Mouse (Mus musculus) G1E (cell line): Measurements from ENCODE around the gene Wfdc12. TPM values are rescaled to one million over a fixed set of nuclear protein-coding genes. Genes with fewer than 3 reads are reported as not detected.

Source experiments
- ATAC-seq: 2 replicates; pipeline ENCODE4 v1.8.0; 2016; ENCODE audit warnings: mild to moderate bottlenecking; ENCODE audit not compliant: insufficient number of reproducible peaks, poor library complexity, low FRiP score, severe bottlenecking; ENCODE audit errors: extremely low read depth
- DNase-seq: peaks from one replicate; pipeline ENCODE4 v3.0.0; 2012; ENCODE audit warnings: low spot score
- H3K27me3 ChIP-seq: 2 replicates; pipeline ENCODE4 v1.6.1; 2012; ENCODE audit warnings: mild to moderate bottlenecking, low read length, inconsistent platforms; ENCODE audit not compliant: insufficient read depth
- H3K36me3 ChIP-seq: replicated peaks from 2 replicates; pipeline ENCODE3; 2012; ENCODE audit warnings: mild to moderate bottlenecking, inconsistent platforms
- H3K4me1 ChIP-seq: 2 replicates; pipeline ENCODE4 v1.6.1; 2012; ENCODE audit warnings: low read depth, low read length, inconsistent platforms, mixed read lengths; ENCODE audit not compliant: insufficient read depth
- H3K4me3 ChIP-seq: 2 replicates; pipeline ENCODE4 v1.5.1; 2012; ENCODE audit warnings: low read depth, mild to moderate bottlenecking, inconsistent platforms, low read length, moderate library complexity, mixed read lengths
- H3K9me3 ChIP-seq: replicated peaks from 2 replicates; pipeline ENCODE4 v1.6.1; 2012; ENCODE audit warnings: inconsistent platforms
- CTCF ChIP-seq: IDR thresholded peaks from 2 replicates; pipeline ENCODE4 v1.5.1; 2012; ENCODE audit warnings: low read depth, low read length, inconsistent platforms, mixed read lengths
- GATA1 ChIP-seq: IDR thresholded peaks from 2 replicates; pipeline ENCODE4 v1.6.1; 2012; ENCODE audit warnings: borderline replicate concordance, low read length, inconsistent platforms, mixed read lengths
- GATA2 ChIP-seq: IDR thresholded peaks from 2 replicates; pipeline ENCODE4 v1.6.1; 2012; ENCODE audit warnings: low read depth, low read length, inconsistent platforms, borderline replicate concordance
- POLR2AphosphoS5 ChIP-seq: IDR thresholded peaks from 2 replicates; pipeline ENCODE4 v1.6.1; 2012; ENCODE audit warnings: low read depth, low read length, inconsistent platforms; ENCODE audit not compliant: insufficient replicate concordance
- TAL1 ChIP-seq: conservative IDR thresholded peaks from 2 replicates; pipeline ENCODE4 v1.6.1; 2012; ENCODE audit warnings: low read depth, low read length, inconsistent platforms, mixed read lengths
- polyA plus RNA-seq: library from polyadenylated mRNA; stranded (reverse); fragments of >175 nt; gene quantifications from 2 replicates; pipeline ENCODE4 v1.2.3, GENCODE M21; 2012
- total RNA-seq, 2 experiments: library from RNA; stranded (forward) in 1 of 2; stranded (reverse) in 1 of 2; fragments of 200-1000 nt in 1 of 2; fragments of >200 nt in 1 of 2; fragmentation: Nextera tagmentation in 1 of 2; gene quantifications; 2 replicates each; pipeline ENCODE4 v1.2.3; 2014 to 2017

The Wfdc12 gene
- total and polyA plus RNA-seq, 3 experiments, result not detected

GRCm38 (mm10) chr2:164146556-164146955, 43.9 kb downstream of the Wfdc12 start:
- no peak overlapping the region for H3K4me3 ChIP-seq
- TF ChIP-seq TAL1 (no peak), GATA1 (no peak)
- H3K4me1 ChIP-seq, result peaks cover 13% of the 10 kb centered on the region
- H3K27me3 ChIP-seq, result no peaks in the 10 kb centered on the region
- no peak for ATAC-seq
- no peak for DNase-seq
- no peaks in the 10 kb centered on the region for H3K9me3 ChIP-seq
- H3K36me3 ChIP-seq, result peaks cover 97% of the 10 kb centered on the region

GRCm38 (mm10) chr2:164144541-164144940, 45.9 kb downstream of the Wfdc12 start:
- no peak for TF ChIP-seq CTCF
- no peak for TF ChIP-seq POLR2AphosphoS5
- no peak for TF ChIP-seq TAL1
- no peak for TF ChIP-seq GATA1
- no peak for TF ChIP-seq GATA2
- Histone ChIP-seq H3K4me1 (peaks cover 13% of the 10 kb centered on the region), H3K4me3 (no peak overlapping the region), H3K27me3 (no peaks in the 10 kb centered on the region), H3K9me3 (no peaks in the 10 kb centered on the region), H3K36me3 (peaks cover 94% of the 10 kb centered on the region)
- DNase-seq, result no peak
- ATAC-seq, result no peak

GRCm38 (mm10) chr2:164144025-164144424, 46.4 kb downstream of the Wfdc12 start:
- no peaks in the 10 kb centered on the region for H3K27me3 ChIP-seq
- H3K36me3 ChIP-seq, result peaks cover 90% of the 10 kb centered on the region
- peaks cover 13% of the 10 kb centered on the region for H3K4me1 ChIP-seq
- no peak overlapping the region for H3K4me3 ChIP-seq
- ATAC-seq, result peak; percentile 64
- no peaks in the 10 kb centered on the region for H3K9me3 ChIP-seq
- TF ChIP-seq GATA1, result no peak
- TF ChIP-seq CTCF, result no peak
- no peak for TF ChIP-seq GATA2
- TF ChIP-seq TAL1, result no peak
- TF ChIP-seq POLR2AphosphoS5, result no peak
- DNase-seq, result no peak

GRCm38 (mm10) chr2:164142021-164142420, 48.4 kb downstream of the Wfdc12 start:
- Histone ChIP-seq H3K27me3 (no peaks in the 10 kb centered on the region), H3K9me3 (no peaks in the 10 kb centered on the region), H3K36me3 (peaks cover 89% of the 10 kb centered on the region), H3K4me1 (peaks cover 13% of the 10 kb centered on the region), H3K4me3 (no peak overlapping the region)
- TF ChIP-seq GATA2, result no peak
- TF ChIP-seq GATA1, result no peak
- no peak for TF ChIP-seq TAL1
- TF ChIP-seq CTCF, result no peak
- no peak for TF ChIP-seq POLR2AphosphoS5
- DNase-seq, result no peak
- ATAC-seq, result no peak

Other genes starting within 250 kb of the Wfdc12 start
- 129 and 130 TPM in 2 replicates for gene Ywhab, start 195.6 kb downstream of the Wfdc12 start, total RNA-seq (2014; fragmentation: Nextera tagmentation)
- gene Ywhab, start 195.6 kb downstream of the Wfdc12 start, total RNA-seq (2017), result 52.6 and 56.1 TPM in 2 replicates
- 64.3 and 79.9 TPM in 2 replicates for gene Ywhab, start 195.6 kb downstream of the Wfdc12 start, polyA plus RNA-seq
- not detected in 2 replicates for gene Pabpc1l, start 165.2 kb downstream of the Wfdc12 start, total RNA-seq (2014; fragmentation: Nextera tagmentation)
- 0.44 TPM in 1 of 2 replicates, not detected in the other for gene Pabpc1l, start 165.2 kb downstream of the Wfdc12 start, total RNA-seq (2017)
- 0.07 TPM in 1 of 2 replicates, not detected in the other for gene Pabpc1l, start 165.2 kb downstream of the Wfdc12 start, polyA plus RNA-seq
- 241 and 247 TPM in 2 replicates for gene Stk4, start 120.3 kb downstream of the Wfdc12 start, total RNA-seq (2014; fragmentation: Nextera tagmentation)
- gene Stk4, start 120.3 kb downstream of the Wfdc12 start, total RNA-seq (2017), result 214 and 225 TPM in 2 replicates
- 51.0 and 86.5 TPM in 2 replicates for gene Stk4, start 120.3 kb downstream of the Wfdc12 start, polyA plus RNA-seq
- 57.3 and 61.0 TPM in 2 replicates for gene Tomm34, start 119.4 kb downstream of the Wfdc12 start, total RNA-seq (2014; fragmentation: Nextera tagmentation)
- 63.0 and 65.3 TPM in 2 replicates for gene Tomm34, start 119.4 kb downstream of the Wfdc12 start, total RNA-seq (2017)
- gene Tomm34, start 119.4 kb downstream of the Wfdc12 start, polyA plus RNA-seq, result 36.3 and 48.2 TPM in 2 replicates
- not detected in 2 replicates for gene Kcns1, start 19.5 kb downstream of the Wfdc12 start, total RNA-seq (2014; fragmentation: Nextera tagmentation)
- not detected in 2 replicates for gene Kcns1, start 19.5 kb downstream of the Wfdc12 start, total RNA-seq (2017)
- not detected in 2 replicates for gene Kcns1, start 19.5 kb downstream of the Wfdc12 start, polyA plus RNA-seq
- gene Wfdc5, start 7.9 kb downstream of the Wfdc12 start, total RNA-seq (2014; fragmentation: Nextera tagmentation), result not detected in 2 replicates
- 0.33 TPM in 1 of 2 replicates, not detected in the other for gene Wfdc5, start 7.9 kb downstream of the Wfdc12 start, total RNA-seq (2017)
- gene Wfdc5, start 7.9 kb downstream of the Wfdc12 start, polyA plus RNA-seq, result not detected in 2 replicates
- gene Wfdc15a, start 9.5 kb upstream of the Wfdc12 start, total RNA-seq (2014; fragmentation: Nextera tagmentation), result not detected in 2 replicates
- gene Wfdc15a, start 9.5 kb upstream of the Wfdc12 start, total RNA-seq (2017), result 0.82 TPM in 1 of 2 replicates, not detected in the other
- not detected in 2 replicates for gene Wfdc15a, start 9.5 kb upstream of the Wfdc12 start, polyA plus RNA-seq
- gene Wfdc15b, start 31.1 kb upstream of the Wfdc12 start, total RNA-seq (2014; fragmentation: Nextera tagmentation), result not detected in 2 replicates
- gene Wfdc15b, start 31.1 kb upstream of the Wfdc12 start, total RNA-seq (2017), result not detected in 2 replicates
- gene Wfdc15b, start 31.1 kb upstream of the Wfdc12 start, polyA plus RNA-seq, result not detected in 2 replicates
- gene Svs2, start 47.9 kb upstream of the Wfdc12 start, total RNA-seq (2014; fragmentation: Nextera tagmentation), result not detected in 2 replicates
- gene Svs2, start 47.9 kb upstream of the Wfdc12 start, total RNA-seq (2017), result 0.11 TPM in 1 of 2 replicates, not detected in the other
- not detected in 2 replicates for gene Svs2, start 47.9 kb upstream of the Wfdc12 start, polyA plus RNA-seq
- gene Svs3b, start 66.0 kb upstream of the Wfdc12 start, total RNA-seq (2014; fragmentation: Nextera tagmentation), result not detected in 2 replicates
- not detected in 2 replicates for gene Svs3b, start 66.0 kb upstream of the Wfdc12 start, total RNA-seq (2017)
- gene Svs3b, start 66.0 kb upstream of the Wfdc12 start, polyA plus RNA-seq, result not detected in 2 replicates
- not detected in 2 replicates for gene Svs4, start 87.9 kb upstream of the Wfdc12 start, total RNA-seq (2014; fragmentation: Nextera tagmentation)
- 0.29 TPM in 1 of 2 replicates, not detected in the other for gene Svs4, start 87.9 kb upstream of the Wfdc12 start, total RNA-seq (2017)
- gene Svs4, start 87.9 kb upstream of the Wfdc12 start, polyA plus RNA-seq, result not detected in 2 replicates
- not detected in 2 replicates for gene Svs3a, start 98.7 kb upstream of the Wfdc12 start, total RNA-seq (2014; fragmentation: Nextera tagmentation)
- 0.11 TPM in 1 of 2 replicates, not detected in the other for gene Svs3a, start 98.7 kb upstream of the Wfdc12 start, total RNA-seq (2017)
- gene Svs3a, start 98.7 kb upstream of the Wfdc12 start, polyA plus RNA-seq, result not detected in 2 replicates
- gene Svs6, start 126.1 kb upstream of the Wfdc12 start, total RNA-seq (2014; fragmentation: Nextera tagmentation), result not detected in 2 replicates
- gene Svs6, start 126.1 kb upstream of the Wfdc12 start, total RNA-seq (2017), result not detected in 2 replicates
- gene Svs6, start 126.1 kb upstream of the Wfdc12 start, polyA plus RNA-seq, result not detected in 2 replicates
- not detected in 2 replicates for gene Svs5, start 142.1 kb upstream of the Wfdc12 start, total RNA-seq (2014; fragmentation: Nextera tagmentation)
- not detected in 2 replicates for gene Svs5, start 142.1 kb upstream of the Wfdc12 start, total RNA-seq (2017)
- gene Svs5, start 142.1 kb upstream of the Wfdc12 start, polyA plus RNA-seq, result not detected in 2 replicates
- gene Slpi, start 198.5 kb upstream of the Wfdc12 start, total RNA-seq (2014; fragmentation: Nextera tagmentation), result not detected in 2 replicates
- gene Slpi, start 198.5 kb upstream of the Wfdc12 start, total RNA-seq (2017), result not detected in 2 replicates
- gene Slpi, start 198.5 kb upstream of the Wfdc12 start, polyA plus RNA-seq, result not detected in 2 replicates
- not detected in 2 replicates for gene Rbpjl, start 212.5 kb upstream of the Wfdc12 start, total RNA-seq (2014; fragmentation: Nextera tagmentation)
- gene Rbpjl, start 212.5 kb upstream of the Wfdc12 start, total RNA-seq (2017), result 0.11 TPM in 1 of 2 replicates, not detected in the other
- not detected in 2 replicates for gene Rbpjl, start 212.5 kb upstream of the Wfdc12 start, polyA plus RNA-seq
- gene Matn4, start 214.6 kb upstream of the Wfdc12 start, total RNA-seq (2014; fragmentation: Nextera tagmentation), result not detected in 2 replicates
- gene Matn4, start 214.6 kb upstream of the Wfdc12 start, total RNA-seq (2017), result under 0.01 and 0.06 TPM in 2 replicates
- gene Matn4, start 214.6 kb upstream of the Wfdc12 start, polyA plus RNA-seq, result not detected in 2 replicates